8 mouse cellular contexts compared by ENCODE assay signal in the genomic region with DNA sequence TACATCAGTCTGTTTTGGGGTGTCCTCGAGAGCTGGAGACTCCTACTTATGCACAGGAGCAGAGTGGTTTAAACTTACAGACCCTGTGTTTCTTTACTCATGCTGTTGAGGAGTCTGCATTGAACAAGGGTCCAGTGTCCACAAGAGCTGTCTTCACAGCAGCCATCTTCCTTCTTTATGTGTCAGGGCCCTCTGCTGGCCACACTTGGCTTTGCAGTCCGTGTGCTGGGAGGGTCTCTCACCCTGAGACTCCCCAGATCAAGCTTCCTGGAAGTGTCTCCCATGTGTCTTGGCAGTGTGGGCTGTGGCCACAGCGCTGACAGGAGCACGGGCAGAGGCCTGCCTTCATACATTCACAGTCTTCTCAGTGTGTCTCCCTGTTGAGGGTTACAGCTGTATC. TPM values are rescaled to one million over a fixed set of nuclear protein-coding genes. Genes with fewer than 3 reads are reported as not detected.
A peak's percentile ranks its signal among the peaks of the same experiment; 100 is the strongest.
DNase-seq lines count a peak whose midpoint lies in the region; ATAC-seq and TF ChIP-seq lines count a peak whose summit lies in the region.

No protein-coding gene starts in this region.

- H3K4me2 ChIP-seq in heart, postnatal 0 days (ENCODE audit: low read depth, low read length) = no peak overlapping the region
- no peak overlapping the region for H3K4me2 ChIP-seq in neural tube, embryonic 12.5 days (replicated peaks)

- H3K27ac ChIP-seq in heart, postnatal 0 days (ENCODE audit: low read depth) = no peak overlapping the region
- H3K27ac ChIP-seq in heart, embryonic 10.5 days = no peak overlapping the region
- no peak overlapping the region for H3K27ac ChIP-seq in embryonic fibroblast, embryonic 13.5 days (ENCODE audit: insufficient read depth, low read length)
- no peak overlapping the region for H3K27ac ChIP-seq in neural tube, embryonic 12.5 days

- no peak for TF ChIP-seq EP300 in heart, postnatal 0 days (IDR thresholded peaks at IDR 0.05; ENCODE audit: low read depth)

- DNase-seq in heart, postnatal 0 days (ENCODE audit: low spot score) = peak; percentile 16
- no peak for DNase-seq in heart, embryonic 10.5 days (ENCODE audit: low spot score)
- peak; percentile 12 for DNase-seq in T-cell, adult 2 months (ENCODE audit: low spot score)
- peak; percentile 75 to 77 for DNase-seq in kidney, postnatal 4 days
- DNase-seq in urinary bladder, adult 18-20 months (ENCODE audit: low spot score in 2 of 2) = no peak

- no peak overlapping the region for H3K9ac ChIP-seq in heart, postnatal 0 days (replicated peaks; ENCODE audit: low read depth, low read length)
- no peak overlapping the region for H3K9ac ChIP-seq in neural tube, embryonic 12.5 days

- H3K36me3 ChIP-seq in heart, postnatal 0 days (replicated peaks; ENCODE audit: control insufficient read depth, insufficient read depth, low read length) = peaks cover 10% of the 10 kb centered on the region; the same call in 1 of the 2 replicates
- H3K36me3 ChIP-seq in heart, embryonic 10.5 days = 0 out of 2 replicates have a peak, but pooled peaks cover 8% of the 10 kb centered on the region
- H3K36me3 ChIP-seq in C2C12 (ENCODE audit: control insufficient read depth, insufficient read depth) = peaks cover 8% of the 10 kb centered on the region
- H3K36me3 ChIP-seq in neural tube, embryonic 12.5 days = peaks cover 12% of the 10 kb centered on the region

- H3K79me2 ChIP-seq in C2C12 (ENCODE audit: control insufficient read depth, insufficient read depth) = no peaks in the 10 kb centered on the region

- ATAC-seq in heart, postnatal 0 days (ENCODE audit: insufficient read depth, low read depth) = peak; percentile 14; the same call in 1 of the 2 replicates
- peak; percentile 44; the same call in 1 of the 2 replicates for ATAC-seq in neural tube, embryonic 12.5 days (ENCODE audit: low FRiP score, low read depth)

- TF ChIP-seq POLR2A in embryonic fibroblast, embryonic 13.5 days (IDR thresholded peaks at IDR 0.05; ENCODE audit: low read depth, low read length) = no peak

- peak; percentile 79 for TF ChIP-seq CTCF in heart, postnatal 0 days (IDR thresholded peaks at IDR 0.05; ENCODE audit: low read depth)
- TF ChIP-seq CTCF in C2C12 (IDR thresholded peaks at IDR 0.05; ENCODE audit: control insufficient read depth, insufficient read depth, insufficient read length) = peak; percentile 45
- peak; percentile 64; the same call in 1 of the 2 replicates for TF ChIP-seq CTCF in embryonic fibroblast, embryonic 13.5 days (IDR thresholded peaks at IDR 0.05; ENCODE audit: borderline replicate concordance, insufficient read depth, low read length)

- H3K9me3 ChIP-seq in heart, postnatal 0 days (replicated peaks; ENCODE audit: control insufficient read depth, low read length) = no peaks in the 10 kb centered on the region
- H3K9me3 ChIP-seq in heart, embryonic 10.5 days = no peaks in the 10 kb centered on the region
- H3K9me3 ChIP-seq in neural tube, embryonic 12.5 days = no peaks in the 10 kb centered on the region

- H3K79me3 ChIP-seq in C2C12 (ENCODE audit: low read depth) = no peaks in the 10 kb centered on the region

- no peak overlapping the region for H3K4me3 ChIP-seq in heart, postnatal 0 days (ENCODE audit: low read depth, low read length)
- no peak overlapping the region for H3K4me3 ChIP-seq in heart, embryonic 10.5 days
- no peak overlapping the region for H3K4me3 ChIP-seq in C2C12 (ENCODE audit: insufficient read depth, poor library complexity, severe bottlenecking)
- H3K4me3 ChIP-seq in embryonic fibroblast, embryonic 13.5 days (ENCODE audit: insufficient read depth, low read length) = no peak overlapping the region
- H3K4me3 ChIP-seq in neural tube, embryonic 12.5 days = no peak overlapping the region

- H3K27me3 ChIP-seq in heart, postnatal 0 days (ENCODE audit: control insufficient read depth, insufficient read depth, low read length) = no peaks in the 10 kb centered on the region
- no peaks in the 10 kb centered on the region for H3K27me3 ChIP-seq in heart, embryonic 10.5 days (ENCODE audit: insufficient read depth, poor library complexity, severe bottlenecking)
- no peaks in the 10 kb centered on the region for H3K27me3 ChIP-seq in C2C12 (ENCODE audit: control insufficient read depth, insufficient read depth, insufficient read length)
- H3K27me3 ChIP-seq in neural tube, embryonic 12.5 days (replicated peaks) = no peaks in the 10 kb centered on the region

- H3ac ChIP-seq in C2C12 (ENCODE audit: control insufficient read depth, insufficient read length, low read depth) = no peak overlapping the region

- WGBS in heart, postnatal 0 days = 15% methylated on average over 4 of the region's 4 CpGs
- WGBS in heart, embryonic 10.5 days = 18% methylated on average over 4 of the region's 4 CpGs
- 21% methylated on average over 4 of the region's 4 CpGs for WGBS in neural tube, embryonic 12.5 days

- H3K4me1 ChIP-seq in heart, postnatal 0 days (ENCODE audit: control insufficient read depth, insufficient read depth) = no peaks in the 10 kb centered on the region
- no peaks in the 10 kb centered on the region for H3K4me1 ChIP-seq in heart, embryonic 10.5 days
- H3K4me1 ChIP-seq in embryonic fibroblast, embryonic 13.5 days (ENCODE audit: control insufficient read depth, insufficient read depth, low read length) = no peaks in the 10 kb centered on the region
- no peaks in the 10 kb centered on the region for H3K4me1 ChIP-seq in neural tube, embryonic 12.5 days

TF ChIP-seq in C2C12, 6 proteins besides CTCF, POLR2A, EP300 and RAD21:
- TF ChIP-seq FOSL1 (IDR thresholded peaks at IDR 0.05; ENCODE audit: insufficient read depth, low read length, poor library complexity, severe bottlenecking) = no peak
- no peak for TF ChIP-seq USF1 (IDR thresholded peaks at IDR 0.05; ENCODE audit: low read depth)
- no peak for TF ChIP-seq MYOD1 (IDR thresholded peaks at IDR 0.05; ENCODE audit: control insufficient read depth, insufficient read length, low read depth)

RNA-seq across cellular contexts. Expression of a gene that starts 48.0 kb away (rescaled TPM):
- 8.6 and 8.7 TPM in 2 replicates for total RNA-seq in heart, postnatal 0 days (2014; rRNA removed; ENCODE audit: low replicate concordance)
- 6.0 TPM in 2 replicates for polyA plus RNA-seq in heart, postnatal 0 days (2015; fragmentation: Nextera tagmentation; extraction: Ambion mirVana)
- polyA plus RNA-seq in heart, embryonic 10.5 days (2016; fragmentation: Nextera tagmentation; extraction: Ambion mirVana) = 14.4 and 15.8 TPM in 2 replicates
- polyA plus RNA-seq in C2C12 (2012; fragmentation: generic; extraction: Trizol) = 4.1 TPM
- 25.9 and 26.8 TPM in 2 replicates for polyA plus RNA-seq in embryonic fibroblast, embryonic 13.5 days (2011; ENCODE audit: insufficient read length, low read depth, missing spikeins)
- 22.4 and 25.5 TPM in 2 replicates for polyA plus RNA-seq in neural tube, embryonic 12.5 days (2016; fragmentation: Nextera tagmentation; extraction: Ambion mirVana)

Comparison
In these comparisons a context has a peak if more than half of its experiments do, and no peak if none do; other contexts are left out.
1. DNase-seq: peak in heart, postnatal 0 days (single experiment), T-cell, adult 2 months (single experiment) and kidney, postnatal 4 days (2 of 2); none in heart, embryonic 10.5 days (single experiment) and urinary bladder, adult 18-20 months (0 of 2).
2. Peak in every context shown above with its lines, with median percentiles within 50 percentile points of each other: CTCF ChIP-seq.